8 mouse cellular contexts compared by ENCODE assay signal in the genomic region with DNA sequence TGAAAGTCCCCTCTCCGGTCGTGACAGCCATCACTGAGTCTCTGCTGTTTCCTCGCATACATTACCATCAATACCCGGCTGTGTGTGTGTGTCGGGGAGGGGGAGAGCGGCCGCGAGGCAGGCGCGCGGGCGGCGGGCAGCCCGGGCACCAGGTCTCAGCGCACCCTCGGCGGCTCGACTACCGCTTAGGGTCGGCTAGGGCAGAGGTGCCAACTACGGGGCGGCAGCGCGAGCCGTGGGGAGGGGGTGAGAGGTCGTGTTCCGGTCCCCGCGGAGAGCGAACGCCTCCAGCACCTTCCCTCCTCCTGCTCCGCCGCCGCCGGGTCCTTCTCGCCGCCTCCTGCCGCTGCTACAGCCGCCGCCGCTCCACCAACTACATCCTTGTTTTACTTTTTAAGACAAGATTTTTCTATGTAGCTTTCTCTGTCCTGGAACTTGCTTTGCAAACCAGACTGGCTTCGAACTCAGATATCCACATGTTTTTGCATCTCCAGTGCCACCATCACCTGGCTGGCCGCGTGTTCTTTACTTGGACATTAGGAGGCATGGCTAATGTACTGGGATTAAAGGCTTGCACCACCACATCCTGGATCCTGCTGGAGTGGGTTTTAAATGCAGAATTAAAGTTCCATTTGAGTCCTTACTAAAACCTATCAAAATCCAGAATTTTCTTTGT. TPM values are rescaled to one million over a fixed set of nuclear protein-coding genes. Genes with fewer than 3 reads are reported as not detected.
A peak's percentile ranks its signal among the peaks of the same experiment; 100 is the strongest.
DNase-seq lines count a peak whose midpoint lies in the region; ATAC-seq and TF ChIP-seq lines count a peak whose summit lies in the region.

No protein-coding gene starts in this region.

- no peak overlapping the region for H3K9ac ChIP-seq in kidney, postnatal 0 days (ENCODE audit: low read depth, low read length)
- peak overlapping the region; percentile 56 for H3K9ac ChIP-seq in embryonic facial prominence, embryonic 14.5 days (ENCODE audit: low read depth, low read length)
- peak overlapping the region; percentile 33; the same call in 1 of the 2 replicates for H3K9ac ChIP-seq in midbrain, embryonic 16.5 days (ENCODE audit: low read depth, low read length)

- H3K9me3 ChIP-seq in kidney, postnatal 0 days (replicated peaks; ENCODE audit: low read length), result no peaks in the 10 kb centered on the region
- no peaks in the 10 kb centered on the region for H3K9me3 ChIP-seq in embryonic facial prominence, embryonic 14.5 days (ENCODE audit: control insufficient read depth, low read length)
- H3K9me3 ChIP-seq in midbrain, embryonic 16.5 days (replicated peaks; ENCODE audit: control insufficient read depth, low read length, poor library complexity, severe bottlenecking), result no peaks in the 10 kb centered on the region

- 0 out of 2 replicates have a peak, but pooled peaks cover 7% of the 10 kb centered on the region for H3K27me3 ChIP-seq in kidney, postnatal 0 days (ENCODE audit: insufficient read depth, low read length)
- peaks cover 11% of the 10 kb centered on the region for H3K27me3 ChIP-seq in embryonic facial prominence, embryonic 14.5 days (replicated peaks; ENCODE audit: control insufficient read depth, insufficient read depth, low read length)
- H3K27me3 ChIP-seq in midbrain, embryonic 16.5 days (ENCODE audit: control insufficient read depth, insufficient read depth, low read depth, low read length), result no peaks in the 10 kb centered on the region; the same call in 1 of the 2 replicates

- under 1% methylated on average over 35 of the region's 44 CpGs for WGBS in kidney, postnatal 0 days
- WGBS in embryonic facial prominence, embryonic 14.5 days, result 3% methylated on average over 23 of the region's 44 CpGs
- WGBS in midbrain, embryonic 16.5 days, result under 1% methylated on average over 36 of the region's 44 CpGs

- no peaks in the 10 kb centered on the region for H3K36me3 ChIP-seq in kidney, postnatal 0 days (ENCODE audit: insufficient read depth, low read length)
- no peaks in the 10 kb centered on the region for H3K36me3 ChIP-seq in embryonic facial prominence, embryonic 14.5 days (ENCODE audit: control insufficient read depth, insufficient read depth, low read length)
- H3K36me3 ChIP-seq in midbrain, embryonic 16.5 days (ENCODE audit: control insufficient read depth, insufficient read depth, low read length), result no peaks in the 10 kb centered on the region

- no peak for TF ChIP-seq CTCF in kidney, postnatal 0 days (IDR thresholded peaks at IDR 0.05; ENCODE audit: low read depth)

- H3K27ac ChIP-seq in kidney, postnatal 0 days, result no peak overlapping the region
- no peak overlapping the region for H3K27ac ChIP-seq in embryonic facial prominence, embryonic 14.5 days (replicated peaks; ENCODE audit: low read depth, low read length)
- no peak overlapping the region for H3K27ac ChIP-seq in midbrain, embryonic 16.5 days (ENCODE audit: low read length)

- no peak for DNase-seq in kidney, postnatal 0 days (ENCODE audit: low spot score)
- DNase-seq in kidney, postnatal 14 days, result no peak
- DNase-seq in embryonic facial prominence, embryonic 14.5 days (ENCODE audit: low spot score), result no peak
- no peak for DNase-seq in cerebellum, postnatal 36 days
- DNase-seq in MN1 (ENCODE audit: low spot score), result no peak
- DNase-seq in gastrocnemius, postnatal 10 days, result no peak

- peak; percentile 34; the same call in 1 of the 2 replicates for ATAC-seq in kidney, postnatal 0 days (replicated peaks; ENCODE audit: low FRiP score, low read depth)
- ATAC-seq in embryonic facial prominence, embryonic 14.5 days (ENCODE audit: low read depth), result peak; percentile 27
- peak; percentile 80 for ATAC-seq in inflammation-experienced regulatory T-cells, adult 6 months
- peak; percentile 62 for ATAC-seq in midbrain, embryonic 16.5 days

- peak overlapping the region; percentile 31 for H3K4me3 ChIP-seq in kidney, postnatal 0 days (replicated peaks; ENCODE audit: low read depth, low read length)
- peak overlapping the region; percentile 41 for H3K4me3 ChIP-seq in embryonic facial prominence, embryonic 14.5 days (ENCODE audit: low read depth, low read length)
- H3K4me3 ChIP-seq in midbrain, embryonic 16.5 days (ENCODE audit: low read depth, low read length), result peak overlapping the region; percentile 37

- H3K4me2 ChIP-seq in kidney, postnatal 0 days (ENCODE audit: low read length), result peak overlapping the region; percentile 55
- H3K4me2 ChIP-seq in embryonic facial prominence, embryonic 14.5 days (ENCODE audit: low read depth, low read length), result peak overlapping the region; percentile 76
- peak overlapping the region; percentile 66 for H3K4me2 ChIP-seq in midbrain, embryonic 16.5 days (ENCODE audit: low read length)

- no peaks in the 10 kb centered on the region for H3K4me1 ChIP-seq in kidney, postnatal 0 days (replicated peaks; ENCODE audit: insufficient read depth, low read length)
- H3K4me1 ChIP-seq in embryonic facial prominence, embryonic 14.5 days (ENCODE audit: control insufficient read depth, insufficient read depth, low read length), result no peaks in the 10 kb centered on the region; the same call in 1 of the 2 replicates
- peaks cover 3% of the 10 kb centered on the region; the same call in 1 of the 2 replicates for H3K4me1 ChIP-seq in midbrain, embryonic 16.5 days (ENCODE audit: control insufficient read depth, insufficient read depth, low read length)

RNA-seq across cellular contexts. Expression of a gene that starts 10.6 kb away (rescaled TPM):
- polyA plus RNA-seq in kidney, postnatal 0 days (2015; fragmentation: Nextera tagmentation; extraction: Ambion mirVana), result 18.3 and 21.8 TPM in 2 replicates
- polyA plus RNA-seq in embryonic facial prominence, embryonic 14.5 days (2014; fragmentation: Nextera tagmentation; extraction: Ambion mirVana), result 2.2 and 2.5 TPM in 2 replicates
- not detected for polyA plus RNA-seq in inflammation-experienced regulatory T-cells, adult 6 months (2017; shearing (Covaris generic))
- polyA plus RNA-seq in midbrain, embryonic 16.5 days (2015; fragmentation: Nextera tagmentation; extraction: Ambion mirVana), result 1.1 and 1.2 TPM in 2 replicates
- total RNA-seq in gastrocnemius, postnatal 10 days (2021), result under 1 TPM in 1 of 2 experiments, not detected in 1; 0.41 TPM

RNA-seq across cellular contexts. Expression of a gene that starts 18.2 kb away (rescaled TPM):
- 1.7 and 1.8 TPM in 2 replicates for polyA plus RNA-seq in kidney, postnatal 0 days (2015; fragmentation: Nextera tagmentation; extraction: Ambion mirVana)
- polyA plus RNA-seq in embryonic facial prominence, embryonic 14.5 days (2014; fragmentation: Nextera tagmentation; extraction: Ambion mirVana), result 9.6 and 10.2 TPM in 2 replicates
- polyA plus RNA-seq in inflammation-experienced regulatory T-cells, adult 6 months (2017; shearing (Covaris generic)), result 1 to 10 TPM; 3.1 to 5.6 (median 3.2) TPM
- 140 and 155 TPM in 2 replicates for polyA plus RNA-seq in midbrain, embryonic 16.5 days (2015; fragmentation: Nextera tagmentation; extraction: Ambion mirVana)
- total RNA-seq in gastrocnemius, postnatal 10 days (2021), result 1 to 10 TPM; 5.6 to 7.0 TPM

Comparison
In these comparisons a context has a peak if more than half of its experiments do, and no peak if none do; other contexts are left out.
1. ATAC-seq: peak in every context shown above with its lines; median percentile 80 in inflammation-experienced regulatory T-cells, adult 6 months; 62 in midbrain, embryonic 16.5 days; 34 in kidney, postnatal 0 days; 27 in embryonic facial prominence, embryonic 14.5 days.
2. RNA of a gene that starts 18.2 kb away (polyA plus RNA-seq): 140 to 155 TPM in midbrain, embryonic 16.5 days; 9.6 to 10.2 TPM in embryonic facial prominence, embryonic 14.5 days, 3.1 to 5.6 TPM in inflammation-experienced regulatory T-cells, adult 6 months and 1.7 to 1.8 TPM in kidney, postnatal 0 days; every median in the first group is over 10 times any median in the second.
3. Peak in every context shown above with its lines, with median percentiles within 50 percentile points of each other: H3K4me2 ChIP-seq and H3K4me3 ChIP-seq.